In genomic region chr10:76725682-76726285, GRCm38 (mm10) we compare ENCODE assay signal across 8 mouse cellular contexts. TPM values are rescaled to one million over a fixed set of nuclear protein-coding genes. Genes with fewer than 3 reads are reported as not detected.
DNase-seq lines count a peak whose midpoint lies in the region; ATAC-seq and TF ChIP-seq lines count a peak whose summit lies in the region.

Gene Col6a1, minus strand, starts transcription at chr10:76726168.

- 0 out of 2 replicates have a peak within 1 kb of the TSS, but pooled peaks have one; percentile 11 for H3K4me2 ChIP-seq in hindbrain, embryonic 15.5 days
- H3K4me2 ChIP-seq in limb, embryonic 15.5 days: peak within 1 kb of the TSS; percentile 57
- H3K4me2 ChIP-seq in neural tube, embryonic 12.5 days (replicated peaks): peak within 1 kb of the TSS; percentile 27

- no peaks in the 10 kb centered on the region for H3K9me3 ChIP-seq in hindbrain, embryonic 15.5 days
- no peaks in the 10 kb centered on the region for H3K9me3 ChIP-seq in limb, embryonic 15.5 days
- H3K9me3 ChIP-seq in neural tube, embryonic 12.5 days: no peaks in the 10 kb centered on the region

- H3K36me3 ChIP-seq in hindbrain, embryonic 15.5 days: no peaks in the 10 kb centered on the region
- peaks cover 28% of the 10 kb centered on the region for H3K36me3 ChIP-seq in limb, embryonic 15.5 days
- no peaks in the 10 kb centered on the region for H3K36me3 ChIP-seq in neural tube, embryonic 12.5 days

- 30% methylated on average over 9 of the region's 9 CpGs for WGBS in cerebellum, adult 2 months
- WGBS in hindbrain, embryonic 15.5 days: 34% methylated on average over 9 of the region's 9 CpGs
- WGBS in limb, embryonic 15.5 days: 13% methylated on average over 9 of the region's 9 CpGs
- 34% methylated on average over 9 of the region's 9 CpGs for WGBS in neural tube, embryonic 12.5 days

- no peak for DNase-seq in cerebellum, adult 2 months
- DNase-seq in cerebellum, postnatal 25 days: no peak
- peak; percentile 80 for DNase-seq in adrenal gland, adult 2 months
- no peak for DNase-seq in gastrocnemius, adult 8-10 months (ENCODE audit: low spot score in 2 of 2)
- DNase-seq in right cerebral cortex, postnatal 25 days: no peak

- no peaks in the 10 kb centered on the region for H3K27me3 ChIP-seq in cerebellum, adult 2 months (ENCODE audit: control insufficient read depth, insufficient read depth, low read length)
- no peaks in the 10 kb centered on the region for H3K27me3 ChIP-seq in hindbrain, embryonic 15.5 days
- no peaks in the 10 kb centered on the region for H3K27me3 ChIP-seq in limb, embryonic 15.5 days
- no peaks in the 10 kb centered on the region for H3K27me3 ChIP-seq in neural tube, embryonic 12.5 days (replicated peaks)

- ATAC-seq in hindbrain, embryonic 15.5 days (ENCODE audit: low FRiP score, low read depth): no peak
- peak; percentile 64 for ATAC-seq in limb, embryonic 15.5 days (ENCODE audit: insufficient number of reproducible peaks, low FRiP score, low TSS enrichment, low read depth)
- no peak for ATAC-seq in neural tube, embryonic 12.5 days (ENCODE audit: low FRiP score, low read depth)

- H3K9ac ChIP-seq in hindbrain, embryonic 15.5 days: no peak within 1 kb of the TSS
- H3K9ac ChIP-seq in limb, embryonic 15.5 days: peak within 1 kb of the TSS; percentile 50
- peak within 1 kb of the TSS; percentile 17; the same call in 1 of the 2 replicates for H3K9ac ChIP-seq in neural tube, embryonic 12.5 days

- TF ChIP-seq POLR2A in cerebellum, adult 2 months (IDR thresholded peaks at IDR 0.05; ENCODE audit: borderline replicate concordance, insufficient read depth, low read length): no peak

- no peak for TF ChIP-seq CTCF in cerebellum, adult 2 months (IDR thresholded peaks at IDR 0.05; ENCODE audit: borderline replicate concordance, insufficient read depth, low read depth, low read length)

- no peaks in the 10 kb centered on the region; the same call in 1 of the 2 replicates for H3K4me1 ChIP-seq in cerebellum, adult 2 months (ENCODE audit: control insufficient read depth, insufficient read depth, low read length)
- H3K4me1 ChIP-seq in hindbrain, embryonic 15.5 days (replicated peaks): 0 out of 2 replicates have a peak, but pooled peaks cover 5% of the 10 kb centered on the region
- peaks cover 78% of the 10 kb centered on the region for H3K4me1 ChIP-seq in limb, embryonic 15.5 days
- H3K4me1 ChIP-seq in neural tube, embryonic 12.5 days: peaks cover 4% of the 10 kb centered on the region; the same call in 1 of the 2 replicates

- H3K4me3 ChIP-seq in cerebellum, adult 2 months (replicated peaks; ENCODE audit: insufficient read depth, low read depth, low read length): no peak within 1 kb of the TSS
- H3K4me3 ChIP-seq in hindbrain, embryonic 15.5 days: peak within 1 kb of the TSS; percentile 7
- peak within 1 kb of the TSS; percentile 49 for H3K4me3 ChIP-seq in limb, embryonic 15.5 days
- H3K4me3 ChIP-seq in neural tube, embryonic 12.5 days: no peak within 1 kb of the TSS

- no peak within 1 kb of the TSS for H3K27ac ChIP-seq in cerebellum, adult 2 months (ENCODE audit: insufficient read depth, low read length)
- H3K27ac ChIP-seq in hindbrain, embryonic 15.5 days (replicated peaks): no peak within 1 kb of the TSS
- H3K27ac ChIP-seq in limb, embryonic 15.5 days: peak within 1 kb of the TSS; percentile 92
- no peak within 1 kb of the TSS for H3K27ac ChIP-seq in neural tube, embryonic 12.5 days

RNA-seq across cellular contexts. Expression of gene Col6a1, which starts in this region (rescaled TPM):
- 13.0 and 13.2 TPM in 2 replicates for polyA plus RNA-seq in cerebellum, adult 2 months (2012; rRNA removed)
- total RNA-seq in adrenal gland, adult 2 months (2021): 100 to 1,000 TPM; 199 to 288 TPM
- polyA plus RNA-seq in adrenal gland, adult 2 months (2012; rRNA removed): 214 and 244 TPM in 2 replicates
- 10 to 100 TPM; 11.6 to 27.0 (median 15.2) TPM for total RNA-seq in gastrocnemius, adult 8-10 months (2022)
- 23.5 and 29.4 TPM in 2 replicates for polyA plus RNA-seq in hindbrain, embryonic 15.5 days (2015; fragmentation: Nextera tagmentation; extraction: Ambion mirVana)
- polyA plus RNA-seq in limb, embryonic 15.5 days (2015; fragmentation: Nextera tagmentation; extraction: Ambion mirVana): 441 and 563 TPM in 2 replicates
- polyA plus RNA-seq in neural tube, embryonic 12.5 days (2016; fragmentation: Nextera tagmentation; extraction: Ambion mirVana): 26.4 and 27.9 TPM in 2 replicates

Comparison
In these comparisons a context has a peak if more than half of its experiments do, and no peak if none do; other contexts are left out.
1. RNA of gene Col6a1 (total RNA-seq): 199 to 288 TPM in adrenal gland, adult 2 months; 11.6 to 27.0 TPM in gastrocnemius, adult 8-10 months; every median in the first group is over 4 times any median in the second.
2. H3K4me3 ChIP-seq: peak in hindbrain, embryonic 15.5 days (single experiment) and limb, embryonic 15.5 days (single experiment); none in cerebellum, adult 2 months (single experiment) and neural tube, embryonic 12.5 days (single experiment).
3. Peak in every context shown above with its lines, with median percentiles within 50 percentile points of each other: H3K4me2 ChIP-seq.